ENCODE assay signal across 8 mouse cellular contexts in the genomic region with DNA sequence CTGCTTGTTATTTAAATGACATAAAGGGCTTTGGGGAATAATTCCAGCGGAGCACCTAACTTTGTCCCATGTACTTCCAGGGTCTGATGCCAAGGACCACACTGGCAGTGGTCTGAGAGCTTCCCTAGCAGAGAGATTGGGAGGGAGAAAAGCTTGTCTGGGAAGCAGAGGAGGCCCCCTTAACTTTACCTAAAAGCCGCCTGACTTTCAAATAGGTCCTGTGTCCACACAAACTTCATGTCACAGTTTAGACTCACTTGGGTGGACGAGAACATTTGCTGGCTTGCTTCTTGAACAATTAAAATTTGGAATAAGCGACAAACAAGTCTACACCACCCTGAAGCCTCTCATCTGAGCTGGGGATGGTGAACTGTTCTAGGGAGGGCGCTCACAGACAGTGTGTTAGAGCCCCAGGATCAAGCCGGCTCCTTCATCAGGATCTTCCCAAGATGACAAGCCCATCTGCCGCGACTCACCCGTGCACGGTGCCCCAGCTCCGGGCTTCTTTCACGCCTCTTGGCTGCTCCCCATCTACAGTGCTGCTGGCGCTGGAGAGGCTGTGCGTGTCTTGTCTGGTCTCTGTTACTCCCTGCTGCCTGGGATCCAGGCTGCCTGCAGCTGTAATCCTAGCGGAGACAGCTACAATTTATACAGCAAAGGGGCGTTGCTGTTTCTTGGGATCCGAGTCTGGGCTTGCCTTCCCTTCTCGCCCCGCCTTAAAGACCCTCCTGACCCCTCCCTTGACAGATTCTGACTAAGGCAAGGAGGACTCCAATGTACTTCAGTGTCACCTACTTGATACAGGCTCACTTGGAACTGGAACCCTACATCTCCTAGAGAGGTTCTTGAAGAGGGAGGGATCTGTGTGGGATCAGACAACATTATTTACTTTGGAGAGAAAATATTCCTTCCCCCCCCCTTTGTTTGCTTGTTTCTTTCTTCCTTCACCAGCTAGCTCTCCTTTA. TPM values are rescaled to one million over a fixed set of nuclear protein-coding genes. Genes with fewer than 3 reads are reported as not detected.
DNase-seq lines count a peak whose midpoint lies in the region; ATAC-seq and TF ChIP-seq lines count a peak whose summit lies in the region.

A gene (minus strand): TSS at position 620 of the 965 bp plus-strand sequence.

- TF ChIP-seq POLR2A in heart, adult 2 months (IDR thresholded peaks at IDR 0.05; ENCODE audit: insufficient read depth, low read depth, low read length) = no peak

- H3K4me2 ChIP-seq in heart, embryonic 12.5 days = peak within 1 kb of the TSS; percentile 78
- H3K4me2 ChIP-seq in hindbrain, embryonic 15.5 days = peak within 1 kb of the TSS; percentile 52
- H3K4me2 ChIP-seq in midbrain, embryonic 15.5 days = peak within 1 kb of the TSS; percentile 60

- DNase-seq in heart, adult 2 months = no peak
- peak; percentile 28 for DNase-seq in ES-E14 (ENCODE audit: low read depth, low spot score)
- DNase-seq in embryonic facial prominence, embryonic 10.5 days (ENCODE audit: low spot score) = peak; percentile 45
- no peak for DNase-seq in T-cell, adult 2 months (ENCODE audit: low spot score)

- TF ChIP-seq CTCF in heart, adult 2 months (IDR thresholded peaks at IDR 0.05) = no peak

- H3K36me3 ChIP-seq in heart, embryonic 12.5 days = no peaks in the 10 kb centered on the region
- H3K36me3 ChIP-seq in heart, adult 2 months (ENCODE audit: control insufficient read depth, insufficient read depth, low read length) = no peaks in the 10 kb centered on the region
- no peaks in the 10 kb centered on the region for H3K36me3 ChIP-seq in ES-E14 (ENCODE audit: control insufficient read depth, insufficient read depth, low read length, poor library complexity, severe bottlenecking)
- no peaks in the 10 kb centered on the region for H3K36me3 ChIP-seq in embryonic facial prominence, embryonic 10.5 days (replicated peaks)
- H3K36me3 ChIP-seq in hindbrain, embryonic 15.5 days = no peaks in the 10 kb centered on the region
- H3K36me3 ChIP-seq in midbrain, embryonic 15.5 days (replicated peaks) = no peaks in the 10 kb centered on the region

- H3K4me1 ChIP-seq in heart, embryonic 12.5 days (replicated peaks) = 0 out of 2 replicates have a peak, but pooled peaks cover 2% of the 10 kb centered on the region
- no peaks in the 10 kb centered on the region for H3K4me1 ChIP-seq in heart, adult 2 months (ENCODE audit: control insufficient read depth, insufficient read depth, low read length)
- H3K4me1 ChIP-seq in ES-E14 (ENCODE audit: control insufficient read depth in 2 of 2, insufficient read depth in 2 of 2, low read length in 2 of 2, poor library complexity in 1 of 2) = no peaks in the 10 kb centered on the region
- 0 out of 2 replicates have a peak, but pooled peaks cover 5% of the 10 kb centered on the region for H3K4me1 ChIP-seq in embryonic facial prominence, embryonic 10.5 days
- no peaks in the 10 kb centered on the region for H3K4me1 ChIP-seq in hindbrain, embryonic 15.5 days (replicated peaks)
- H3K4me1 ChIP-seq in midbrain, embryonic 15.5 days = peaks cover 5% of the 10 kb centered on the region; the same call in 1 of the 2 replicates

- no peaks in the 10 kb centered on the region for H3K9me3 ChIP-seq in heart, embryonic 12.5 days (replicated peaks)
- H3K9me3 ChIP-seq in ES-E14 (ENCODE audit: control insufficient read depth, insufficient read depth, low read depth, low read length) = no peaks in the 10 kb centered on the region
- no peaks in the 10 kb centered on the region for H3K9me3 ChIP-seq in embryonic facial prominence, embryonic 10.5 days
- H3K9me3 ChIP-seq in hindbrain, embryonic 15.5 days = no peaks in the 10 kb centered on the region
- no peaks in the 10 kb centered on the region for H3K9me3 ChIP-seq in midbrain, embryonic 15.5 days

- no peak within 1 kb of the TSS for H3K27ac ChIP-seq in heart, embryonic 12.5 days (ENCODE audit: poor library complexity, severe bottlenecking)
- H3K27ac ChIP-seq in heart, adult 2 months = no peak within 1 kb of the TSS
- H3K27ac ChIP-seq in ES-E14 (ENCODE audit: insufficient read depth, low read depth, low read length, poor library complexity, severe bottlenecking) = no peak within 1 kb of the TSS
- no peak within 1 kb of the TSS for H3K27ac ChIP-seq in embryonic facial prominence, embryonic 10.5 days (replicated peaks)
- H3K27ac ChIP-seq in hindbrain, embryonic 15.5 days (replicated peaks) = no peak within 1 kb of the TSS
- H3K27ac ChIP-seq in midbrain, embryonic 15.5 days = no peak within 1 kb of the TSS

- no peaks in the 10 kb centered on the region for H3K79me2 ChIP-seq in heart, adult 2 months (replicated peaks; ENCODE audit: control insufficient read depth, insufficient read depth, low read length)

- 12% methylated on average over 19 of the region's 19 CpGs for WGBS in heart, embryonic 12.5 days
- WGBS in heart, adult 2 months = 17% methylated on average over 19 of the region's 19 CpGs
- 10% methylated on average over 19 of the region's 19 CpGs for WGBS in embryonic facial prominence, embryonic 10.5 days
- WGBS in hindbrain, embryonic 15.5 days = 12% methylated on average over 19 of the region's 19 CpGs
- 8% methylated on average over 19 of the region's 19 CpGs for WGBS in midbrain, embryonic 15.5 days

- intact Hi-C loops in heart, adult 2 months (cut with DNase I) = no loop called here

- no peak for ATAC-seq in heart, embryonic 12.5 days (ENCODE audit: insufficient number of reproducible peaks, low FRiP score)
- peak; percentile 94 for ATAC-seq in hindbrain, embryonic 15.5 days (ENCODE audit: low FRiP score, low read depth)
- peak; percentile 88 for ATAC-seq in midbrain, embryonic 15.5 days (replicated peaks)
- no peak for ATAC-seq in activated CD4-positive, CD25-positive, alpha-beta regulatory T cell, adult 4 months

- H3K4me3 ChIP-seq in heart, embryonic 12.5 days = peak within 1 kb of the TSS; percentile 29
- no peak within 1 kb of the TSS for H3K4me3 ChIP-seq in heart, adult 2 months
- peak within 1 kb of the TSS; percentile 48 to 64; a peak in 3 of 4 replicates for H3K4me3 ChIP-seq in ES-E14 (ENCODE audit: insufficient read depth in 1 of 2, low read depth in 1 of 2, low read length in 2 of 2, poor library complexity in 1 of 2, severe bottlenecking in 1 of 2)
- H3K4me3 ChIP-seq in embryonic facial prominence, embryonic 10.5 days = peak within 1 kb of the TSS; percentile 53
- peak within 1 kb of the TSS; percentile 30 for H3K4me3 ChIP-seq in hindbrain, embryonic 15.5 days
- peak within 1 kb of the TSS; percentile 35 for H3K4me3 ChIP-seq in midbrain, embryonic 15.5 days

- no peak within 1 kb of the TSS for H3K9ac ChIP-seq in heart, embryonic 12.5 days
- no peak within 1 kb of the TSS for H3K9ac ChIP-seq in heart, adult 2 months (ENCODE audit: low read depth, low read length)
- H3K9ac ChIP-seq in ES-E14 (ENCODE audit: insufficient read depth, low read depth, low read length, poor library complexity, severe bottlenecking) = peak within 1 kb of the TSS; percentile 57
- peak within 1 kb of the TSS; percentile 19 for H3K9ac ChIP-seq in hindbrain, embryonic 15.5 days
- peak within 1 kb of the TSS; percentile 40 for H3K9ac ChIP-seq in midbrain, embryonic 15.5 days

- H3K27me3 ChIP-seq in heart, embryonic 12.5 days (replicated peaks) = no peaks in the 10 kb centered on the region
- H3K27me3 ChIP-seq in heart, adult 2 months (ENCODE audit: control insufficient read depth, insufficient read depth, low read length) = no peaks in the 10 kb centered on the region
- no peaks in the 10 kb centered on the region for H3K27me3 ChIP-seq in embryonic facial prominence, embryonic 10.5 days (replicated peaks; ENCODE audit: low read depth, poor library complexity, severe bottlenecking)
- no peaks in the 10 kb centered on the region for H3K27me3 ChIP-seq in hindbrain, embryonic 15.5 days
- H3K27me3 ChIP-seq in midbrain, embryonic 15.5 days (replicated peaks) = no peaks in the 10 kb centered on the region

- TF ChIP-seq EP300 in heart, adult 2 months (IDR thresholded peaks at IDR 0.05; ENCODE audit: insufficient read depth, low read depth, low read length) = no peak

- in situ Hi-C loops in ES-E14 (cut with MboI; ENCODE audit: low sequenced_read_pairs in 2 of 2, unreplicated experiment in 2 of 2) = no loop called here

TF ChIP-seq in ES-E14, 5 proteins besides CTCF, POLR2A, EP300 and RAD21:
- TF ChIP-seq ZC3H11A (IDR thresholded peaks at IDR 0.05; ENCODE audit: borderline replicate concordance, low read depth, low read length) (no peak), ZNF384 (IDR thresholded peaks at IDR 0.05; ENCODE audit: low read depth, low read length) (no peak), CHD2 (IDR thresholded peaks at IDR 0.05; ENCODE audit: low read depth, low read length) (no peak), HCFC1 (IDR thresholded peaks at IDR 0.05; ENCODE audit: borderline replicate concordance, insufficient read depth, low read length) (no peak), MAFK (IDR thresholded peaks at IDR 0.05; ENCODE audit: insufficient read depth, low read depth, low read length) (no peak)

RNA-seq across cellular contexts. Expression of the gene that starts here (rescaled TPM):
- polyA plus RNA-seq in heart, embryonic 12.5 days (2016; fragmentation: Nextera tagmentation; extraction: Ambion mirVana) = 0.28 TPM in 1 of 2 replicates, not detected in the other
- total RNA-seq in heart, adult 2 months (2021) = not detected
- not detected in 2 replicates for polyA plus RNA-seq in heart, adult 2 months (2012; rRNA removed)
- not detected in 2 replicates for total RNA-seq in ES-E14 (2012; rRNA removed)
- polyA plus RNA-seq in embryonic facial prominence, embryonic 10.5 days (2016; fragmentation: Nextera tagmentation; extraction: Ambion mirVana) = not detected in 2 replicates
- polyA plus RNA-seq in hindbrain, embryonic 15.5 days (2015; fragmentation: Nextera tagmentation; extraction: Ambion mirVana) = 0.33 and 0.38 TPM in 2 replicates
- polyA plus RNA-seq in midbrain, embryonic 15.5 days (2015; fragmentation: Nextera tagmentation; extraction: Ambion mirVana) = 0.10 TPM in 1 of 2 replicates, not detected in the other
- not detected for polyA plus RNA-seq in activated CD4-positive, CD25-positive, alpha-beta regulatory T cell, adult 4 months (2017; shearing (Covaris generic))

Comparison
In these comparisons a context has a peak if more than half of its experiments do, and no peak if none do; other contexts are left out.
1. Peak in DNase-seq, H3K4me3 ChIP-seq and H3K9ac ChIP-seq in ES-E14; RNA of the gene not detected or under 1 TPM.
2. Peak in DNase-seq and H3K4me3 ChIP-seq in embryonic facial prominence, embryonic 10.5 days; RNA of the gene not detected or under 1 TPM.
3. Peak in ATAC-seq, H3K4me3 ChIP-seq, H3K9ac ChIP-seq and H3K4me2 ChIP-seq in hindbrain, embryonic 15.5 days; RNA of the gene not detected or under 1 TPM.
4. Peak in ATAC-seq, H3K4me3 ChIP-seq, H3K9ac ChIP-seq and H3K4me2 ChIP-seq in midbrain, embryonic 15.5 days; RNA of the gene not detected or under 1 TPM.